Mouse (Mus musculus): ENCODE measurements around the gene Fam102a. TPM values are rescaled to one million over a fixed set of nuclear protein-coding genes. Genes with fewer than 3 reads are reported as not detected.
A peak's percentile ranks its signal among the peaks of the same experiment; 100 is the strongest.

Gene Fam102a
- polyA plus RNA-seq, 1 experiment from 2014 or later = 5.8 TPM

- Histone ChIP-seq H3K4me1 (ENCODE audit: control insufficient read depth, insufficient read depth, low read length) (peaks cover 44% of the 10 kb centered on the region), H3K27me3 (ENCODE audit: control insufficient read depth, insufficient read depth, low read length) (no peaks in the 10 kb centered on the region), H3K27ac (ENCODE audit: low read length) (no peak overlapping the region), H3K4me2 (ENCODE audit: low read depth, low read length) (no peak overlapping the region), H3K4me3 (ENCODE audit: low read length) (no peak overlapping the region), H3K9ac (ENCODE audit: low read length) (no peak overlapping the region), H3K36me3 (ENCODE audit: control insufficient read depth, insufficient read depth) (no peaks in the 10 kb centered on the region), H3K9me3 (replicated peaks; ENCODE audit: control insufficient read depth, low read length) (no peaks in the 10 kb centered on the region)
- WGBS = 88% methylated on average over 1 of the region's 1 CpGs
- ATAC-seq (replicated peaks; ENCODE audit: extremely low read depth, insufficient read depth, low FRiP score) = no peak
Measured at GRCm38 (mm10) chr2:32546951-32547350, 11.8 kb downstream of the Fam102a start.

GRCm38 (mm10) chr2:32547380-32547779 lies 12.2 kb downstream of the Fam102a start:
- Histone ChIP-seq H3K9me3 (replicated peaks; ENCODE audit: control insufficient read depth, low read length) (no peaks in the 10 kb centered on the region), H3K27me3 (ENCODE audit: control insufficient read depth, insufficient read depth, low read length) (no peaks in the 10 kb centered on the region), H3K4me1 (ENCODE audit: control insufficient read depth, insufficient read depth, low read length) (peaks cover 41% of the 10 kb centered on the region), H3K27ac (ENCODE audit: low read length) (no peak overlapping the region; the same call in 1 of the 2 replicates), H3K36me3 (ENCODE audit: control insufficient read depth, insufficient read depth) (no peaks in the 10 kb centered on the region), H3K9ac (ENCODE audit: low read length) (no peak overlapping the region), H3K4me2 (ENCODE audit: low read depth, low read length) (no peak overlapping the region), H3K4me3 (ENCODE audit: low read length) (no peak overlapping the region)
- no peak for ATAC-seq (replicated peaks; ENCODE audit: extremely low read depth, insufficient read depth, low FRiP score)
- WGBS = 74% methylated on average over 5 of the region's 5 CpGs

- 81% methylated on average over 7 of the region's 7 CpGs for WGBS
- Histone ChIP-seq H3K4me2 (ENCODE audit: low read depth, low read length) (no peak overlapping the region), H3K4me1 (ENCODE audit: control insufficient read depth, insufficient read depth, low read length) (peaks cover 33% of the 10 kb centered on the region), H3K36me3 (ENCODE audit: control insufficient read depth, insufficient read depth) (no peaks in the 10 kb centered on the region), H3K9me3 (replicated peaks; ENCODE audit: control insufficient read depth, low read length) (no peaks in the 10 kb centered on the region), H3K27ac (ENCODE audit: low read length) (peak overlapping the region; percentile 9; the same call in 1 of the 2 replicates), H3K4me3 (ENCODE audit: low read length) (no peak overlapping the region), H3K9ac (ENCODE audit: low read length) (no peak overlapping the region), H3K27me3 (ENCODE audit: control insufficient read depth, insufficient read depth, low read length) (no peaks in the 10 kb centered on the region)
- ATAC-seq (replicated peaks; ENCODE audit: extremely low read depth, insufficient read depth, low FRiP score) = no peak
Measured at GRCm38 (mm10) chr2:32547964-32548739, 13.0 kb downstream of the Fam102a start.

- Histone ChIP-seq H3K4me1 (ENCODE audit: control insufficient read depth, insufficient read depth, low read length) (peaks cover 29% of the 10 kb centered on the region), H3K9ac (ENCODE audit: low read length) (no peak overlapping the region), H3K4me2 (ENCODE audit: low read depth, low read length) (no peak overlapping the region), H3K27ac (ENCODE audit: low read length) (peak overlapping the region; percentile 54), H3K4me3 (ENCODE audit: low read length) (no peak overlapping the region), H3K36me3 (ENCODE audit: control insufficient read depth, insufficient read depth) (no peaks in the 10 kb centered on the region), H3K27me3 (ENCODE audit: control insufficient read depth, insufficient read depth, low read length) (no peaks in the 10 kb centered on the region), H3K9me3 (replicated peaks; ENCODE audit: control insufficient read depth, low read length) (no peaks in the 10 kb centered on the region)
- no peak for ATAC-seq (replicated peaks; ENCODE audit: extremely low read depth, insufficient read depth, low FRiP score)
- WGBS = 81% methylated on average over 9 of the region's 9 CpGs
Measured at GRCm38 (mm10) chr2:32549171-32549570, 14.0 kb downstream of the Fam102a start.

- WGBS = 34% methylated on average over 6 of the region's 6 CpGs
- no peaks in the 10 kb centered on the region for H3K9me3 ChIP-seq (replicated peaks; ENCODE audit: control insufficient read depth, low read length)
- no peak overlapping the region for H3K9ac ChIP-seq (ENCODE audit: low read length)
- no peak overlapping the region for H3K4me3 ChIP-seq (ENCODE audit: low read length)
- H3K4me1 ChIP-seq (ENCODE audit: control insufficient read depth, insufficient read depth, low read length) = peaks cover 29% of the 10 kb centered on the region
- no peak overlapping the region; the same call in 1 of the 2 replicates for H3K4me2 ChIP-seq (ENCODE audit: low read depth, low read length)
- H3K36me3 ChIP-seq (ENCODE audit: control insufficient read depth, insufficient read depth) = no peaks in the 10 kb centered on the region
- H3K27ac ChIP-seq (ENCODE audit: low read length) = peak overlapping the region; percentile 54
- ATAC-seq (replicated peaks; ENCODE audit: extremely low read depth, insufficient read depth, low FRiP score) = peak; percentile 69; the same call in 1 of the 2 replicates
- H3K27me3 ChIP-seq (ENCODE audit: control insufficient read depth, insufficient read depth, low read length) = no peaks in the 10 kb centered on the region
Measured at GRCm38 (mm10) chr2:32549764-32550163, 14.6 kb downstream of the Fam102a start.

GRCm38 (mm10) chr2:32551236-32551635 lies 16.1 kb downstream of the Fam102a start:
- Histone ChIP-seq H3K27ac (ENCODE audit: low read length) (no peak overlapping the region), H3K9ac (ENCODE audit: low read length) (no peak overlapping the region), H3K27me3 (ENCODE audit: control insufficient read depth, insufficient read depth, low read length) (no peaks in the 10 kb centered on the region), H3K4me3 (ENCODE audit: low read length) (no peak overlapping the region), H3K36me3 (ENCODE audit: control insufficient read depth, insufficient read depth) (no peaks in the 10 kb centered on the region), H3K4me1 (ENCODE audit: control insufficient read depth, insufficient read depth, low read length) (peaks cover 31% of the 10 kb centered on the region), H3K9me3 (replicated peaks; ENCODE audit: control insufficient read depth, low read length) (no peaks in the 10 kb centered on the region), H3K4me2 (ENCODE audit: low read depth, low read length) (no peak overlapping the region)
- WGBS = 87% methylated on average over 5 of the region's 5 CpGs
- ATAC-seq (replicated peaks; ENCODE audit: extremely low read depth, insufficient read depth, low FRiP score) = no peak

GRCm38 (mm10) chr2:32553592-32554148 lies 18.5 kb downstream of the Fam102a start:
- no peak for ATAC-seq (replicated peaks; ENCODE audit: extremely low read depth, insufficient read depth, low FRiP score)
- Histone ChIP-seq H3K4me2 (ENCODE audit: low read depth, low read length) (no peak overlapping the region), H3K9me3 (replicated peaks; ENCODE audit: control insufficient read depth, low read length) (no peaks in the 10 kb centered on the region), H3K27ac (ENCODE audit: low read length) (no peak overlapping the region), H3K4me3 (ENCODE audit: low read length) (no peak overlapping the region), H3K4me1 (ENCODE audit: control insufficient read depth, insufficient read depth, low read length) (peaks cover 16% of the 10 kb centered on the region), H3K27me3 (ENCODE audit: control insufficient read depth, insufficient read depth, low read length) (no peaks in the 10 kb centered on the region), H3K9ac (ENCODE audit: low read length) (no peak overlapping the region), H3K36me3 (ENCODE audit: control insufficient read depth, insufficient read depth) (no peaks in the 10 kb centered on the region)
- 57% methylated on average over 7 of the region's 7 CpGs for WGBS

GRCm38 (mm10) chr2:32555484-32555883 lies 20.4 kb downstream of the Fam102a start:
- Histone ChIP-seq H3K36me3 (ENCODE audit: control insufficient read depth, insufficient read depth) (no peaks in the 10 kb centered on the region), H3K4me3 (ENCODE audit: low read length) (no peak overlapping the region), H3K4me1 (ENCODE audit: control insufficient read depth, insufficient read depth, low read length) (peaks cover 2% of the 10 kb centered on the region; the same call in 1 of the 2 replicates), H3K27ac (ENCODE audit: low read length) (0 out of 2 replicates have a peak overlapping the region, but pooled peaks have one; percentile 21), H3K9me3 (replicated peaks; ENCODE audit: control insufficient read depth, low read length) (no peaks in the 10 kb centered on the region), H3K27me3 (ENCODE audit: control insufficient read depth, insufficient read depth, low read length) (no peaks in the 10 kb centered on the region), H3K9ac (ENCODE audit: low read length) (peak overlapping the region; percentile 3; the same call in 1 of the 2 replicates), H3K4me2 (ENCODE audit: low read depth, low read length) (no peak overlapping the region)
- ATAC-seq (replicated peaks; ENCODE audit: extremely low read depth, insufficient read depth, low FRiP score) = no peak
- 43% methylated on average over 4 of the region's 4 CpGs for WGBS

GRCm38 (mm10) chr2:32556019-32556418 lies 20.9 kb downstream of the Fam102a start:
- ATAC-seq (replicated peaks; ENCODE audit: extremely low read depth, insufficient read depth, low FRiP score) = no peak
- no peaks in the 10 kb centered on the region for H3K27me3 ChIP-seq (ENCODE audit: control insufficient read depth, insufficient read depth, low read length)
- no peak overlapping the region for H3K4me2 ChIP-seq (ENCODE audit: low read depth, low read length)
- H3K4me1 ChIP-seq (ENCODE audit: control insufficient read depth, insufficient read depth, low read length) = peaks cover 2% of the 10 kb centered on the region; the same call in 1 of the 2 replicates
- H3K27ac ChIP-seq (ENCODE audit: low read length) = 0 out of 2 replicates have a peak overlapping the region, but pooled peaks have one; percentile 21
- 70% methylated on average over 7 of the region's 7 CpGs for WGBS
- H3K9ac ChIP-seq (ENCODE audit: low read length) = peak overlapping the region; percentile 3; the same call in 1 of the 2 replicates
- no peaks in the 10 kb centered on the region for H3K9me3 ChIP-seq (replicated peaks; ENCODE audit: control insufficient read depth, low read length)
- H3K4me3 ChIP-seq (ENCODE audit: low read length) = no peak overlapping the region
- 0 out of 2 replicates have a peak, but pooled peaks cover 2% of the 10 kb centered on the region for H3K36me3 ChIP-seq (ENCODE audit: control insufficient read depth, insufficient read depth)
